Mouse (Mus musculus): Measurements from ENCODE around the gene Arhgap20. TPM values are rescaled to one million over a fixed set of nuclear protein-coding genes. Genes with fewer than 3 reads are reported as not detected.
A peak's percentile ranks its signal among the peaks of the same experiment; 100 is the strongest.

Arhgap20 gene
- polyA plus RNA-seq (2015; fragmentation: Nextera tagmentation; extraction: Ambion mirVana) = 1.7 TPM in 2 replicates

GRCm38 (mm10) chr9:51764921-51765416, at the start of gene Arhgap20:
Arhgap20 (plus strand) TSS chr9:51765337.
- peaks cover 29% of the 10 kb centered on the region for H3K27me3 ChIP-seq (replicated peaks; ENCODE audit: control insufficient read depth, insufficient read depth, low read length)
- ATAC-seq = peak; percentile 98
- 1% methylated on average over 58 of the region's 77 CpGs for WGBS
- no peaks in the 10 kb centered on the region for H3K36me3 ChIP-seq (ENCODE audit: control insufficient read depth, insufficient read depth, low read length)
- H3K9ac ChIP-seq (ENCODE audit: low read depth, low read length) = peak within 1 kb of the TSS; percentile 77
- H3K9me3 ChIP-seq (ENCODE audit: control insufficient read depth, low read length) = no peaks in the 10 kb centered on the region
- H3K27ac ChIP-seq (ENCODE audit: low read length) = no peak within 1 kb of the TSS
- H3K4me2 ChIP-seq (ENCODE audit: low read depth, low read length) = peak within 1 kb of the TSS; percentile 99
- peak within 1 kb of the TSS; percentile 77 for H3K4me3 ChIP-seq (ENCODE audit: low read length)
- H3K4me1 ChIP-seq (ENCODE audit: control insufficient read depth, insufficient read depth, low read length) = peaks cover 15% of the 10 kb centered on the region; the same call in 1 of the 2 replicates

DNA sequence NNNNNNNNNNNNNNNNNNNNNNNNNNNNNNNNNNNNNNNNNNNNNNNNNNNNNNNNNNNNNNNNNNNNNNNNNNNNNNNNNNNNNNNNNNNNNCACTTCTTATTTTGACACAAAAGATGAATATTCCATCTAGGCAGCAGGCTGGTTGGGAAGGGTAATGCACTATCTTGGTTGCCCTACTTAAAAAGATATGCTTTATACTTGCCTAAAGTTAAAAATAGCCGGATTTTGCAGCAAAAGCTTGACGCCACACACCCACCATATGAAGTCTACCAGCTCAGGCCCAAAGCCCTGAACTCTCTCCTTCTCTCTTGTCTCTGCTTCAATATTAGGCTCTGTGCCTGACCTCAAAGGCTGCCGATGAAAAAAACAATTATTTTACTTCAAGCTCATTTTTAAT, 46.3 kb upstream of the Arhgap20 start:
- no peaks in the 10 kb centered on the region for H3K36me3 ChIP-seq (ENCODE audit: control insufficient read depth, insufficient read depth, low read length)
- H3K4me3 ChIP-seq (ENCODE audit: low read length) = no peak overlapping the region
- H3K9me3 ChIP-seq (ENCODE audit: control insufficient read depth, low read length) = no peaks in the 10 kb centered on the region
- no peak overlapping the region for H3K9ac ChIP-seq (ENCODE audit: low read depth, low read length)
- H3K4me2 ChIP-seq (ENCODE audit: low read depth, low read length) = no peak overlapping the region
- no peak overlapping the region for H3K27ac ChIP-seq (ENCODE audit: low read length)
- no peaks in the 10 kb centered on the region for H3K27me3 ChIP-seq (replicated peaks; ENCODE audit: control insufficient read depth, insufficient read depth, low read length)
- H3K4me1 ChIP-seq (ENCODE audit: control insufficient read depth, insufficient read depth, low read length) = peaks cover 3% of the 10 kb centered on the region; the same call in 1 of the 2 replicates
- WGBS = 86% methylated on average over 3 of the region's 3 CpGs
- no peak for ATAC-seq

DNA sequence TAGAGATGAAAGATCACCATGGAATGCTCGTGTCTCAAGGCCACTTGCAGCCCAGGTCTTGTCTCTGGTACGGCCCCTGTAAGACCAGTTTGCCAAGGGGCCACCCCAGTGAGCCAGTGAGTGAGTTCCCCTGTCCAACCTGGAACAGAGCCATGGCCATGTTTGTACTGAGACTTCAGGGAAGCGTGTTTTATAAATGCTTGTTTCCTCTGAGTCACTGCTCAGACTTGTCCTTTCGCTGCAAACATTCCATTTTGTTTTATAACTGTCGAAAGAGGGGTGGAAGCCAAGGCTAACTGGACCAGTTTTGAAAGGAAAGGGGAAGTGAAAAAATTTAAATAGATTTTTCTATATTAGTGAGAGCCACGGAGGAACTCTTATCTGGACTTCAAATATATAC, 37.2 kb upstream of the Arhgap20 start:
- no peak overlapping the region for H3K4me3 ChIP-seq (ENCODE audit: low read length)
- H3K36me3 ChIP-seq (ENCODE audit: control insufficient read depth, insufficient read depth, low read length) = no peaks in the 10 kb centered on the region
- H3K27me3 ChIP-seq (replicated peaks; ENCODE audit: control insufficient read depth, insufficient read depth, low read length) = no peaks in the 10 kb centered on the region
- ATAC-seq = no peak
- H3K27ac ChIP-seq (ENCODE audit: low read length) = no peak overlapping the region
- H3K9me3 ChIP-seq (ENCODE audit: control insufficient read depth, low read length) = no peaks in the 10 kb centered on the region
- no peaks in the 10 kb centered on the region for H3K4me1 ChIP-seq (ENCODE audit: control insufficient read depth, insufficient read depth, low read length)
- no peak overlapping the region for H3K9ac ChIP-seq (ENCODE audit: low read depth, low read length)
- WGBS = 25% methylated on average over 6 of the region's 6 CpGs
- H3K4me2 ChIP-seq (ENCODE audit: low read depth, low read length) = no peak overlapping the region

DNA sequence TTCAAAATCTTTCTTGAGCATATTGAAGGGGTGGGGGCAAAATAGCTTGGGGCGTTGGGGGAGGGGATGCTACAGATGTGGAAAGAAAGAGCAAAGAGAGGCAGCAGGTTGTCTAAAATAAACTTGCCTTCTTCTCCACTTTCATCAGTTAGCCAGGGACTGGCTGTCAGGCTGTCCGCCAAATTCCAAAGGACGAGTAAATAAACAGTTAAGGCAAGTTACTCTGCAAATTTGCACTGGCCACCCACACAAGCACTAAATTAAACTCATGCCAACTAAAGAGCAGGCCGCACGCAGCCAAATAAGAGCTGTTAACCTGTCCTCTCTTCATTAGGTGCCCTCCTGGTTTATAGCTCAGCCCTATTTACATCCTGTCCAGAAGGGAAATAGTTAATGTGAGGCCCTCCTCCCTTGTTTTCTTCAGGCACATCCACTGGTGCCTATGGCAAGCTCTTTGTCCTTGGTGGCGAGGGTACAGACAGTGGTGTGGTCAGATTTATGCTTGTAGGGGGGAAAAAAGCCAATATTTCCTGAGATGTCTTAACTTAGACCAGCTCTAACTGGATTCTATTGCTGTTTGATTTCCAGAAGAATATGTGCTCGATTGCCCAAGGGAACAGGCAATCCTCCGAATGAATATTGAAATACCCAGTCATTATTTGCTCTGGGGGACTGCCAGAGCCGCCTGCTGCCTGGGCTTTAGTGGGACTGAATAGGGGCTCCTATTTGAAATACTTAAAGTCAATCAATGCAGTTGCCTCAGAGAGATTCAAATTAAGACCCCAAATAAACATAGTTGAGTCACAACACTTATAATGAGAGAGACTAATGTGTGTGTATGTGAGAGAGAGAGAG, 29.7 kb upstream of the Arhgap20 start:
- no peak overlapping the region for H3K9ac ChIP-seq (ENCODE audit: low read depth, low read length)
- no peak for ATAC-seq
- H3K4me2 ChIP-seq (ENCODE audit: low read depth, low read length) = no peak overlapping the region
- H3K9me3 ChIP-seq (ENCODE audit: control insufficient read depth, low read length) = no peaks in the 10 kb centered on the region
- no peak overlapping the region for H3K27ac ChIP-seq (ENCODE audit: low read length)
- no peak overlapping the region for H3K4me3 ChIP-seq (ENCODE audit: low read length)
- no peaks in the 10 kb centered on the region for H3K36me3 ChIP-seq (ENCODE audit: control insufficient read depth, insufficient read depth, low read length)
- H3K27me3 ChIP-seq (replicated peaks; ENCODE audit: control insufficient read depth, insufficient read depth, low read length) = no peaks in the 10 kb centered on the region
- H3K4me1 ChIP-seq (ENCODE audit: control insufficient read depth, insufficient read depth, low read length) = 0 out of 2 replicates have a peak, but pooled peaks cover 5% of the 10 kb centered on the region
- 46% methylated on average over 9 of the region's 9 CpGs for WGBS

DNA sequence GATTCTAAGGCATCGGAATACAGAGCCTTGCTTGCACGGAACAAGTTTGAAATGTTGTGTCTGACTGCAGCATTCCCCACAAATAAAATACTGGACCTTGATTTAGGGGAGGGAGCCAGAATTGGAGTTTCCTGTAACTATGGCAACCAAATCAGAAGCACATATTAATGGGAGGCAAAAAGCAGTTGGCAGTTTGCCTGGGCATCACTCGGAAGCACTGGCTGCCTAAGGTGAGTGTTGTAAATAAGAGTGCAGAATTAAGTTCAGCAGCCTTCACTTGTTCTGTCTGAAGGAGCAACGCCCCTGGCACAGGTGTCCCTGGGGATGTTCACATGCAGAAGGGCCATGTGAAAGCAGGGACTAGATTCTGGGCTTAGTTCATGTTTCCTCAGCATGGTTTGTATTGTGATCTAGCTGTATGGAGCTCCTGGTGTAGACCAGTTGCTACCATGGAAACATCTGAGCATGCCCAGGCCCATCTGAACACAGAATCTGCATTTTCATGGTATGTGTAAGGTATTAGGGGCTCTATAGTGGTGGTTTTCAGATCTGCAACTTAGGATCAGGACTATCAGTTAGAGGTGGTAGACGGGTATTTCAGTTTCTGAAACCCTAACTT, 28.3 kb upstream of the Arhgap20 start:
- Histone ChIP-seq H3K27ac (ENCODE audit: low read length) (no peak overlapping the region), H3K4me1 (ENCODE audit: control insufficient read depth, insufficient read depth, low read length) (0 out of 2 replicates have a peak, but pooled peaks cover 5% of the 10 kb centered on the region), H3K9ac (ENCODE audit: low read depth, low read length) (no peak overlapping the region), H3K4me3 (ENCODE audit: low read length) (no peak overlapping the region), H3K27me3 (replicated peaks; ENCODE audit: control insufficient read depth, insufficient read depth, low read length) (no peaks in the 10 kb centered on the region), H3K36me3 (ENCODE audit: control insufficient read depth, insufficient read depth, low read length) (no peaks in the 10 kb centered on the region), H3K4me2 (ENCODE audit: low read depth, low read length) (no peak overlapping the region), H3K9me3 (ENCODE audit: control insufficient read depth, low read length) (no peaks in the 10 kb centered on the region)
- no peak for ATAC-seq
- WGBS = 72% methylated on average over 5 of the region's 5 CpGs

DNA sequence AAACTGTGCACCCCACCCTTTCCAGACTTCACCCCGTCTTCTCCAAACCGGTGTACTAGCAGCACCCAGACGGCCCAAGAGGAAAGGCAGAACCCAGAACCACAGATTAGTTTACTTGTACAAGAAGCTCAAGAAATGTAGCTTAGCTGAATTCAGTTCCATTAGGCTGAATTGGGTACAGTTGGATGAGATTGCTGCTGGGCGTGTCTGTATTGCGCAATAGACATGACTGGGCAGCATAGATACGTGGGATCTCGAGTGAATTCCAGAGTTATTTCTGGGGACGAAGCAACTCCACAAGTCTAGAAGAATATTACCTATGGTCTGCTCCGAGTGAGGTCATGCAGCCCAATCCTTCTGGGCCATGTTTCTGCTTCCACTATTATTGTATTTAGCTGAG, 26.8 kb upstream of the Arhgap20 start:
- 0 out of 2 replicates have a peak, but pooled peaks cover 5% of the 10 kb centered on the region for H3K4me1 ChIP-seq (ENCODE audit: control insufficient read depth, insufficient read depth, low read length)
- 84% methylated on average over 9 of the region's 9 CpGs for WGBS
- ATAC-seq = no peak
- H3K9me3 ChIP-seq (ENCODE audit: control insufficient read depth, low read length) = no peaks in the 10 kb centered on the region
- H3K27ac ChIP-seq (ENCODE audit: low read length) = no peak overlapping the region
- no peak overlapping the region for H3K4me3 ChIP-seq (ENCODE audit: low read length)
- H3K27me3 ChIP-seq (replicated peaks; ENCODE audit: control insufficient read depth, insufficient read depth, low read length) = no peaks in the 10 kb centered on the region
- H3K9ac ChIP-seq (ENCODE audit: low read depth, low read length) = no peak overlapping the region
- no peak overlapping the region for H3K4me2 ChIP-seq (ENCODE audit: low read depth, low read length)
- H3K36me3 ChIP-seq (ENCODE audit: control insufficient read depth, insufficient read depth, low read length) = no peaks in the 10 kb centered on the region

GRCm38 (mm10) chr9:51739826-51740225, 25.3 kb upstream of the Arhgap20 start:
- no peak for ATAC-seq
- H3K9me3 ChIP-seq (ENCODE audit: control insufficient read depth, low read length) = no peaks in the 10 kb centered on the region
- H3K36me3 ChIP-seq (ENCODE audit: control insufficient read depth, insufficient read depth, low read length) = no peaks in the 10 kb centered on the region
- 84% methylated on average over 4 of the region's 4 CpGs for WGBS
- no peak overlapping the region for H3K4me3 ChIP-seq (ENCODE audit: low read length)
- no peak overlapping the region for H3K4me2 ChIP-seq (ENCODE audit: low read depth, low read length)
- no peak overlapping the region for H3K9ac ChIP-seq (ENCODE audit: low read depth, low read length)
- H3K4me1 ChIP-seq (ENCODE audit: control insufficient read depth, insufficient read depth, low read length) = 0 out of 2 replicates have a peak, but pooled peaks cover 5% of the 10 kb centered on the region
- no peaks in the 10 kb centered on the region for H3K27me3 ChIP-seq (replicated peaks; ENCODE audit: control insufficient read depth, insufficient read depth, low read length)
- no peak overlapping the region for H3K27ac ChIP-seq (ENCODE audit: low read length)

GRCm38 (mm10) chr9:51750144-51750543, 15.0 kb upstream of the Arhgap20 start:
- ATAC-seq = no peak
- no peak overlapping the region for H3K9ac ChIP-seq (ENCODE audit: low read depth, low read length)
- H3K27me3 ChIP-seq (replicated peaks; ENCODE audit: control insufficient read depth, insufficient read depth, low read length) = no peaks in the 10 kb centered on the region
- no peaks in the 10 kb centered on the region for H3K36me3 ChIP-seq (ENCODE audit: control insufficient read depth, insufficient read depth, low read length)
- H3K4me3 ChIP-seq (ENCODE audit: low read length) = no peak overlapping the region
- 44% methylated on average over 4 of the region's 4 CpGs for WGBS
- H3K4me2 ChIP-seq (ENCODE audit: low read depth, low read length) = no peak overlapping the region
- no peaks in the 10 kb centered on the region for H3K9me3 ChIP-seq (ENCODE audit: control insufficient read depth, low read length)
- no peaks in the 10 kb centered on the region for H3K4me1 ChIP-seq (ENCODE audit: control insufficient read depth, insufficient read depth, low read length)
- H3K27ac ChIP-seq (ENCODE audit: low read length) = no peak overlapping the region

DNA sequence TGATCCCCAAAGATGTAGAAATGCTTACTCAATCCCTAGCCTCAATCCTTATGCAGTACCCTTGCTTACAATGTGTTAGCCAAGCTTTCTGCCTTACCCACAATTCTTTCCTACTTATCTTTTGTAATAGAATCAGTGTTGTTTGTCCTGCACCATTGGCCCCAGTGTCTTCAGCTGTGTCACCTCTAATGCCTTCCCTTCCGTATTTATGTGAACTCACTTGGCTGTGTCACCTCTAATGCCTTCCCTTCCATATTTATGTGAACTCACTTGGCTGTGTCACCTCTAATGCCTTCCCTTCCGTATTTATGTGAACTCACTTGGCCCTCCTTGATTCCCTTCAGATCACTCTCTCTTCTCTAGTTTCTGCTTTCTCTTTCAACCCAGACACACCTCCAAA, 4.1 kb upstream of the Arhgap20 start:
- Histone ChIP-seq H3K4me2 (ENCODE audit: low read depth, low read length) (no peak overlapping the region), H3K36me3 (ENCODE audit: control insufficient read depth, insufficient read depth, low read length) (no peaks in the 10 kb centered on the region), H3K4me3 (ENCODE audit: low read length) (no peak overlapping the region), H3K27me3 (replicated peaks; ENCODE audit: control insufficient read depth, insufficient read depth, low read length) (peaks cover 10% of the 10 kb centered on the region), H3K27ac (ENCODE audit: low read length) (no peak overlapping the region), H3K9me3 (ENCODE audit: control insufficient read depth, low read length) (no peaks in the 10 kb centered on the region), H3K9ac (ENCODE audit: low read depth, low read length) (no peak overlapping the region), H3K4me1 (ENCODE audit: control insufficient read depth, insufficient read depth, low read length) (peaks cover 7% of the 10 kb centered on the region; the same call in 1 of the 2 replicates)
- no peak for ATAC-seq
- WGBS = 75% methylated on average over 2 of the region's 2 CpGs

Data from intestine, embryonic 16.5 days (tissue).